Mouse (Mus musculus) embryonic facial prominence, embryonic 14.5 days (tissue): Measurements from ENCODE around the gene Gdpd3. TPM values are rescaled to one million over a fixed set of nuclear protein-coding genes. Genes with fewer than 3 reads are reported as not detected.

Experiments used
- ATAC-seq: fragments of 200-750 bp; cut with Nextera tagmentation; 2 replicates; pipeline ENCODE4 v1.8.0; 2017; ENCODE audit warnings: low read depth, moderate number of reproducible peaks, moderate TSS enrichment
- DNase-seq: peaks from one replicate; pipeline ENCODE4 v3.0.0-alpha.2; 2015; ENCODE audit warnings: low spot score
- H3K27ac ChIP-seq: fragments of 300-500 bp; sonication (generic); replicated peaks from 2 replicates; pipeline ENCODE4 v1.5.1; 2014; ENCODE audit warnings: low read depth, mild to moderate bottlenecking, low read length, moderate library complexity
- H3K27me3 ChIP-seq: fragments of 300-500 bp; sonication (generic); replicated peaks from 2 replicates; pipeline ENCODE4 v1.6.1; 2014; ENCODE audit warnings: low read length; ENCODE audit not compliant: control insufficient read depth, insufficient read depth
- H3K36me3 ChIP-seq: fragments of 300-500 bp; sonication (generic); 2 replicates; pipeline ENCODE4 v1.6.1; 2014; ENCODE audit warnings: low read length, mixed read lengths; ENCODE audit not compliant: control insufficient read depth, insufficient read depth
- H3K4me1 ChIP-seq: fragments of 300-500 bp; sonication (generic); 2 replicates; pipeline ENCODE4 v1.6.1; 2014; ENCODE audit warnings: antibody characterized with exemption, low read length; ENCODE audit not compliant: control insufficient read depth, insufficient read depth
- H3K4me2 ChIP-seq: fragments of 300-500 bp; sonication (generic); 2 replicates; pipeline ENCODE4 v1.6.1; 2014; ENCODE audit warnings: low read depth, mild to moderate bottlenecking, low read length, moderate library complexity, mixed read lengths
- H3K4me3 ChIP-seq: fragments of 300-500 bp; sonication (generic); 2 replicates; pipeline ENCODE4 v1.5.1; 2014; ENCODE audit warnings: low read depth, mild to moderate bottlenecking, low read length
- H3K9ac ChIP-seq: fragments of 300-500 bp; sonication (generic); 2 replicates; pipeline ENCODE4 v1.6.1; 2014; ENCODE audit warnings: low read depth, mild to moderate bottlenecking, low read length, moderate library complexity, mixed read lengths
- H3K9me3 ChIP-seq: fragments of 300-500 bp; sonication (generic); 2 replicates; pipeline ENCODE4 v1.6.1; 2016; ENCODE audit warnings: low read length; ENCODE audit not compliant: control insufficient read depth
- WGBS: fragments of 180-500 bp; shearing (Covaris S2); extraction: QIAGEN DNeasy Blood & Tissue Kit; methylation state at CpG from one replicate; pipeline ENCODE4 v1.1.7; 2014; 5-methylcytosine and 5-hydroxymethylcytosine counted together
- polyA plus RNA-seq: library from polyadenylated mRNA; unstranded; fragments of >200 nt; fragmentation: Nextera tagmentation; extraction: Ambion mirVana; gene quantifications from 2 replicates; pipeline ENCODE4 v1.2.1, GENCODE M21; 2014

The Gdpd3 gene
- polyA plus RNA-seq, 1 experiment from 2014 or later, result 5.1 TPM

GRCm38 (mm10) chr7:126815726-126816222, 49.6 kb downstream of the Gdpd3 start:
- 65% methylated on average over 8 of the region's 8 CpGs for WGBS
- Histone ChIP-seq H3K9me3 (no peaks in the 10 kb centered on the region), H3K4me2 (no peak overlapping the region), H3K4me1 (no peaks in the 10 kb centered on the region), H3K27ac (no peak overlapping the region), H3K4me3 (no peak overlapping the region), H3K27me3 (no peaks in the 10 kb centered on the region), H3K9ac (no peak overlapping the region), H3K36me3 (no peaks in the 10 kb centered on the region)
- no peak for DNase-seq
- no peak for ATAC-seq

- ATAC-seq (no peak), DNase-seq (no peak)
- 81% methylated on average over 8 of the region's 8 CpGs for WGBS
Measured at GRCm38 (mm10) chr7:126816494-126816893, 50.4 kb downstream of the Gdpd3 start.

GRCm38 (mm10) chr7:126817595-126817994, 51.5 kb downstream of the Gdpd3 start:
- Histone ChIP-seq H3K27me3 (peaks cover under 1% of the 10 kb centered on the region), H3K9ac (no peak overlapping the region), H3K9me3 (no peaks in the 10 kb centered on the region), H3K36me3 (no peaks in the 10 kb centered on the region), H3K4me1 (no peaks in the 10 kb centered on the region), H3K4me2 (no peak overlapping the region), H3K4me3 (no peak overlapping the region), H3K27ac (no peak overlapping the region)
- no peak for ATAC-seq
- 87% methylated on average over 7 of the region's 7 CpGs for WGBS
- no peak for DNase-seq

More at GRCm38 (mm10) chr7:126816494-126816893, 50.4 kb downstream of the Gdpd3 start:
- Histone ChIP-seq H3K36me3 (no peaks in the 10 kb centered on the region), H3K9me3 (no peaks in the 10 kb centered on the region), H3K4me1 (no peaks in the 10 kb centered on the region), H3K4me3 (no peak overlapping the region), H3K9ac (no peak overlapping the region), H3K4me2 (no peak overlapping the region), H3K27ac (no peak overlapping the region), H3K27me3 (no peaks in the 10 kb centered on the region)

GRCm38 (mm10) chr7:126818818-126819217, 52.7 kb downstream of the Gdpd3 start:
- DNase-seq (no peak), ATAC-seq (no peak)
- Histone ChIP-seq H3K4me2 (no peak overlapping the region), H3K9ac (no peak overlapping the region), H3K9me3 (no peaks in the 10 kb centered on the region), H3K27ac (no peak overlapping the region), H3K36me3 (no peaks in the 10 kb centered on the region), H3K27me3 (peaks cover 13% of the 10 kb centered on the region), H3K4me1 (no peaks in the 10 kb centered on the region), H3K4me3 (no peak overlapping the region)
- WGBS, result 31% methylated on average over 1 of the region's 1 CpGs

- ATAC-seq (no peak), DNase-seq (peak; percentile 60)
- no peak overlapping the region for H3K4me3 ChIP-seq
- H3K9ac ChIP-seq, result no peak overlapping the region
- peaks cover 26% of the 10 kb centered on the region for H3K27me3 ChIP-seq
- 23% methylated on average over 7 of the region's 7 CpGs for WGBS
- no peak overlapping the region for H3K4me2 ChIP-seq
- no peak overlapping the region for H3K27ac ChIP-seq
- H3K36me3 ChIP-seq, result no peaks in the 10 kb centered on the region
- no peaks in the 10 kb centered on the region for H3K9me3 ChIP-seq
- no peaks in the 10 kb centered on the region for H3K4me1 ChIP-seq
Measured at GRCm38 (mm10) chr7:126821835-126822511, 55.8 kb downstream of the Gdpd3 start.

GRCm38 (mm10) chr7:126822741-126823140, 56.6 kb downstream of the Gdpd3 start:
- Histone ChIP-seq H3K36me3 (no peaks in the 10 kb centered on the region), H3K27ac (no peak overlapping the region), H3K9ac (peak overlapping the region; percentile 43; the same call in 1 of the 2 replicates), H3K27me3 (peaks cover 26% of the 10 kb centered on the region), H3K4me3 (peak overlapping the region; percentile 30; the same call in 1 of the 2 replicates), H3K4me2 (peak overlapping the region; percentile 50), H3K4me1 (no peaks in the 10 kb centered on the region), H3K9me3 (no peaks in the 10 kb centered on the region)
- WGBS, result 14% methylated on average over 8 of the region's 9 CpGs
- DNase-seq, result no peak
- no peak for ATAC-seq

- peak overlapping the region; percentile 30 for H3K4me3 ChIP-seq
- ATAC-seq (peak; percentile 35; the same call in 1 of the 2 replicates), DNase-seq (no peak)
- no peaks in the 10 kb centered on the region for H3K4me1 ChIP-seq
- H3K9me3 ChIP-seq, result no peaks in the 10 kb centered on the region
- WGBS, result 0% methylated on average over 12 of the region's 19 CpGs
- peak overlapping the region; percentile 50 for H3K4me2 ChIP-seq
- peaks cover 26% of the 10 kb centered on the region for H3K27me3 ChIP-seq
- H3K36me3 ChIP-seq, result no peaks in the 10 kb centered on the region
- H3K27ac ChIP-seq, result no peak overlapping the region
- H3K9ac ChIP-seq, result peak overlapping the region; percentile 43
Measured at GRCm38 (mm10) chr7:126823202-126823711, 57.1 kb downstream of the Gdpd3 start.

GRCm38 (mm10) chr7:126823940-126824339, 57.8 kb downstream of the Gdpd3 start:
- Histone ChIP-seq H3K36me3 (no peaks in the 10 kb centered on the region), H3K9ac (no peak overlapping the region), H3K27ac (no peak overlapping the region), H3K9me3 (no peaks in the 10 kb centered on the region), H3K27me3 (peaks cover 26% of the 10 kb centered on the region), H3K4me2 (peak overlapping the region; percentile 50; the same call in 1 of the 2 replicates), H3K4me1 (no peaks in the 10 kb centered on the region), H3K4me3 (no peak overlapping the region)
- DNase-seq (no peak), ATAC-seq (no peak)
- WGBS, result 8% methylated on average over 10 of the region's 10 CpGs
